Mouse (Mus musculus) c-Kit-positive CD71-positive TER-119-negative erythroid progenitor cells, embryonic 14.5 days (primary cell): ENCODE results near the gene Mrpl45.
"Not testable (repeated sequence)": the region's sequence is repeated elsewhere in the genome, so short reads cannot be mapped to it uniquely, and the experiment has no call there.

Experiments
- DNase-seq: peaks from one replicate; pipeline ENCODE4 v3.0.0-alpha.2; 2013; ENCODE audit warnings: low read depth

The Mrpl45 gene

DNA sequence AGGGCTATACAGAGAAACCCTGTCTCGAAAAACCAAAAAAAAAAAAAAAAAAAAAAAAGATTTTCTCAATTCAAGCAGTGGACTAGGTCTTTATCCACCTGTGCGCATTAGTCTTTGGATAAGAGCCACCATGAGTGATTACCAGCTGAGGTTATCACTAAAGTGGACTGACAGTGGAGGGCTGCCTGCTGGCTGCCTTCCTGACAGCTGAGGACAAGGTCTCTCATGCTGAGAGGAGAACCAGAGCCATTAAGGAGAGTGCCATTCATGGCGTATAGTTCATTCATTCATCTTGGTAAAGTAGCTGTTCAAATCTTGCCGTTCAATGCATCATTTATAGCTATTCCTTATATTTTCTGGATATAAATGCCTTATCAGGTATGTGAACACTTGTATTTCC, 19.0 kb upstream of the Mrpl45 start:
- DNase-seq = no peak

DNA sequence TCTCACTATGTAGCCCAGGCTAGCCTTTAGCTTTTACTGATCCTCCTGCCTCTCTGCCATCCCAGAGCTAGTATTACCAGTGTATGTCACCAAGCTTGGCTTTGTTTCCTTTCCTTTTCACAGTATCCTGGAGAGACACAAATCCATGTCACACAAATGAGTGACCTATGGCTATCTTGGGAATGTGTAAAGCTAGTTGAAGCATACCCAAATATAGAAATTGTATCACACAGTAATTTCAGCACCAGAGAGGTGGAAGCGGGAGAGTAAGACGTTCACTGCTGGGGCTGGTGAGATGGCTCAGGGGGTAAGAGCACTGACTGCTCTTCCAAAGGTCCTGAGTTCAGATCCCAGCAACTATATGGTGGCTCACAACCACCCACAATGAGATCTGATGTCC, 15.6 kb upstream of the Mrpl45 start:
- DNase-seq = no peak

DNA sequence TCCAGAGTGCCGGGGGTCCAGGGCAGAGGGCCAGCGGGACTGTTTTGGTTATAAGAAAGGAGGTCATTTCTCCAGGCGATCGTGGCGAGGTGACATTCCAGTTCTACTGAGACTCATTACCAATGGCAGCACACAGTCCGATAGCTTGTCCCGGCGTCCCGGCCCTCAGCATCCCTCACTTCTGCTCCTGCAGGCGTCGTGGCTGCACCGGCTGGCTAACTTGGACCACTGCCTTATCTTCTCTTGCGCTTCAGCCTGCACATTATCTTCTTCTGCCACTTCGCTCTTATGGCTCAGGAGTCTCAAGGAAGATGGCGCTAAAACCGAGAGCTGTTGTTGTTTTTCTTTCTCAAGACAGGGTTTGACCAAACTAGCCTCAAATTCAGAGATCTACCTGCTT, 14.1 kb upstream of the Mrpl45 start:
- DNase-seq = no peak

DNA sequence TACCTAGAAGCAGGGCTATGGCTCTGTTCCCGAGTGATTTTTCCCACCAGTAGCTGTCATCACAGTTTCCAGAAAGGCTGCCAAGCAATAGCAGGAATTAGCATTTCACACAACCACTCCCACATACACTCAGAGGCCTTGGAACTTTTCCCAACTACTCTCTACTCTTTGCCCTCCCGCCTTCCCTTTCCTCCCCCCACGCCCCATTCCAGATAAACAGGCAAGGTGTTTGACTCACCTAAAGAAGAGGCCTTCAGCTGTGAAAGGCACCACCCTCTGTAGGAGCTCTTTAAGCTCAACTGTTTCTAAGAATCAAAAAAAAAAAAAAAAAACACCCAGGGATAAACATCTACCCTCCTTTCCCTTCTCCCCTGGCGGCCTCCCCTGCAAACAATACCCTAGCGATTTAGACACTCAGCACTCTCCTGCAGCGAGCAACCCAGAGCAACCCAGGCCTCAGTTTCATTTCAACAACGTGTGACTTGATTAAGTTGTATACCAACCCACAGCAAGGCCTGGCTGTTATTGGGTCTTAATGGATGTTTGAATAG, 13.2 kb upstream of the Mrpl45 start:
- DNase-seq = no peak

DNA sequence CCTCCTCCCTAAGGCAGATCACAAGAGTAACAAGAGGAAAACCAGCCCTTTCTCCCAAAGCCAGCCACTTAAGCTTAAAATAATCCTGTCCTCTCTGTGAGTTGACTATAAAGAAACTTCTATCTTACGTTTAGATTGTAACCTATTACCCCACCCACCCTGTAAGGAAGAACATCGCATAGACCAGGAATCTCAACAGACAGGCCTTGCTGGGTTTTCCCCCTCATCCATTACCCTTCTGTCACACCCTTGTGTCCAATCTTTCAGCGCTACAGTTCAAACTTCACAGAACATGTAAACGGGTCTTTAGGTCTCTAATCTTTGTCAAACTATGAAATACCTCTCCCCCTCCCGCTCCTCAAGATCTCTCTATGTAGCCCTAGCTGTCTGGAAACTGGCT, 10.9 kb upstream of the Mrpl45 start:
- DNase-seq = no peak

DNA sequence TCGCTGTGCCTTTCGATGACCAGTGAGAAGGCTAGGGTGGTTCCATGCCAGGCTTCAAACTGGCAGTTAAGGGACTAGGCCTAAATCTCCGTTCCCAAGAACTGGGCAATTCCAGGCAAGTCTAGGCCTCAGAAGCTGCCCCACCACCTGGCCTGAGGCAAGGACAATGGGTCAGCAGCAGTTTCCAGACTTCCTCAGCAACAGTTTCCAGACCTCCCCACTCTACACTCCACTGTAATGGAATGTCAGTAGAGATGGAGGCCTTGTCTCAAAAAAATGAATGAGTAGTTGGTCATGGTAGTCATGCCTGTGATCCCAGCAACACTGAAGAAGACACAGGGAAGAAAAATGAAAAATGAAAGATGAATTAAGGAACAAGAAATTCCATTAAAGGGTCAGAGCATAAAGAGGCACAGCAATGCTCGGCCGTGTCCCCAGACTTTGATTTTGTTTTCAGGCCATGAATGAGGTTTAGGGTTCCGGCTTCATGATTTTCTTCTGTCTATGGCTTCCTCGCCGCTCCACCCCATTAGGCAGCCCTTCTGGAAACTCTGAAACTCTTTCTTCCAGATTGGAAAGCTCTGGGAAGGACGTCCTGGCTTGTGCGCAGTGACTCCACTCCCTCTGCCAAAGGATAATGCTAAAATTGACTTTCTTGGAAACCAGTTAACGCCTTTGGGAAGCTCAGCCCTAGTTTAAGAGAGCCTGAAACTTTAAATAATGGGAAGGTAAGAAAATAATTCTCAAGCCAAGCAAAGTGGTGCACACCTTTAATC, 8.0 kb upstream of the Mrpl45 start:
- DNase-seq = no peak

DNA sequence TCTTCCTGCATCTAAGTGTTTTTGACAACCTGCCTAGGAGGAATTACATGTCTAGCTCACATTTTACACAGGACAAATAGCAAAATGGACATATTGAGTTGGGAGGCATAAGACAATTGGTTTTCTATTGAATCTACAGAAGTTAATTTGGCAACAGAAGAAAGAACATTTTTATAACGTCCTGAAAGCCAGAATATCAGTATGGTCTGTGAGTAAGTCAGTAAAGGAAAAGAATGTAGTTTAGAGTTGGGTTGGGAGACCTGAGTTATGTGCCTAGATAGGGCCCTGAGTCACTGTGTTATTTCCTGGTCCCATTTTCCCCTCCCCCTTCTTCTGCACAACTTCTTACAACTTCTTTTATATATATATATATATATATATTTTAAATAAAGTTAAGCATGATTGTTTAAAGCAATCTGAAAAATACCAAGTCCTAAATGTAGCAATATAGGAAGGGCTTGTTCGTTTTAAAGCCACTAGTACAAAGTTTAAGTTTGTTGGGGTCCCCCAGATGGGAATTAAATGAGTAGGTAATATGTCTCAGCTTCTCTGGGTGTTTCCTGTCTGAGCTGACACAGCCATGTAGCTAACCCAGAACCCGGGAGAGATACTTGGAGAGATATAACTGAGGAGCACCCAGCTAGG, 6.6 kb upstream of the Mrpl45 start:
- DNase-seq = no peak

DNA sequence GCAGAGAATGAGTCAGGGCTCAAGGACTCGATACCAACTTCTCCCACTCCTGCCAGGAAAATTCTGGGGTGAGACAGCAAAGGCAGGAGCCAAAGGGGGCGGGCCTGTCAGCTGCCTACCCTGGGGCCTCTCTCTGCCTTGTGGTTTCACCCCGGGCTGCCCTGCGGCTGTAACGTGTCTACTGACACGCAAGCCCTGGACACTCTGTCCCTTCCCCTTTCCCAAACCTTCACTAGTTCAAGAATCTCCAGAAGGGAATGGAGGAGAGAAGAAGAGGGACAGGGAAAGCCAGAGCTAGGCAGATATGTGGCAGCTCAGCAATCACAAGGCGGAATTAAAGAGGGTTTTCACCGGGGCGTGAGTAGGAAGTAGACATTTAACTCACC, 6.1 kb upstream of the Mrpl45 start:
- DNase-seq = peak; percentile 10

DNA sequence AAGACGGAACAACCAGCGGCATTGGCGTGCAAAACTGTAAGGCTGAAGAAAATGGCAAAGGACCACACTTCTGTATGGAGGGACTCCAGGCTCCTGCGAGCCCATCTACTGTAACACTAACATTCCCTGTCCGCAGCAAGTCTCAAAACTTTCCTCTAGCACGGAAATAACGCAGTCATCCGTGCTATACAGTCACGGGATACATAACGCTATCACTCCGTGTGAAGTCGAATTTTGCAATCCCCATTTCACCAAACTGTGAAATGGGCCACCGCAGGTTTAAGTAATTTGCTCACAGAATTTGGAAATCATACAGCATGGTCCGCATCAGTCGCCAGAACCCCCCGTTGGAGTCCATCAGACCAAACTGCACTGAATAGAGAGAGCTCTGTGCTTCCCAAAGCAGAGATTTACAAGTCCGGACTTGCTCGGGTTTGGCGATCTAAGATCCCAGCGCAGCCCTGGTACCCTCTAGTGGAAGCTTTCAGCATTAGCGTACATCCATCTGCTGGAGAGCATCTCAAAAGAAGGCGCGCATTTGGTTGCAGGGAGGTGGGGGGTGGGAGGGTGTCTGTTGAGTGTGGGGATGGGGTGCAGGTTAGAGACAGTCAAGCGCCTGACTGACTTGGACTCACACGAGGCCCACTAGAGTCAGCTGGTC, 5.5 kb upstream of the Mrpl45 start:
- DNase-seq = peak; percentile 47

DNA sequence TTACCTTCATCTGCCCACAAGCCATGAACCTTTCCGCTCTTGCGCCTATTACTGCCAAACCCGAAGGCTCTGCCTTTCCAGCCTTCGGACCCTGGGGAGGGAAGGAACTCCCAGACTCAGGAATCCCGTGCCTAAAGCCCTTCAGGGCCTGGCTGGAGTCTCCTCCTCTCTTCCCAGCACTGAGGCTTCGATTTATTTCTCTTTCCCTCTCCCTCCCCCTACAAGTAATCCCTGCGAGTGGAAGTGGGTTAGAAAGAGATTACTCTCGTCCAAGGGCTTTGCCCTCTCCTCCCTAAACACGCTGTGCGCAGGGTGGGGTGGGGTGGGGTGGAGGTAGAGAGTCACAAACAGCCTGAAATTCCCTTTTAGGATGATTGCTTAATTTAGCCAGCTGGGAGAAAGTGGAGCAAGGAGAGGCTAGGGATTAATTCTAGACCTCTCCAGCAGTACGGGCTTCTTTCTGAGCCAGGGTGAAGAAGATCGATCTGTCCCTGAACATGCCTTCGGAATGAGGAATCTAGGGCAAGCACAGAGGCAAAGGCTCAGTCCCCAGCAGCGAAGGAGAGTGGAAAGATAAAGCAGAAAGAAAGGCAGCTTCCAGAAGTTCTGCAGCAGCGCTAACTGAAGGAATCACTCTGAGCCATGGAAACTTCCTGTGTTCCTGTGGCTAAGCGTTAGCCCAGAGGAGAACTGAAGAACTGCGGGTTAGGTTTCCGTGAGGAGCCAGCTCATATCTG, 4.5 kb upstream of the Mrpl45 start:
- no peak for DNase-seq

DNA sequence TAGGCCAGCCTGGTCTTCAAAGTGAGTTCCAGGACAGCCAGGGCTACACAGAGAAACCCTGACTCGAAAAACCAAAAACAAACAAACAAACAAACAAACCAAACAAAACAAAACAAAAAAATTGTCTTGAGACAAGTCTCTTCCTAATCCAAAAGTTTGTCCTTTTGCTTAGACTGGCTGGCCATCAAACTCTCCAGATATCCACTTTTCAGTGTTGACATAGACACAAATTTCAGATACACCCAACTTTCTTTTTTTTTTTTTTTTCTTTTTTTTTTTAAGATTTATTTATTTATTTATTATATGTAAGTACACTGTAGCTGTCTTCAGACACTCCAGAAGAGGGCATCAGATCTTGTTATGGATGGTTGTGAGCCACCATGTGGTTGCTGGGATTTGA, 2.6 kb upstream of the Mrpl45 start:
- not testable (repeated sequence) for DNase-seq

DNA sequence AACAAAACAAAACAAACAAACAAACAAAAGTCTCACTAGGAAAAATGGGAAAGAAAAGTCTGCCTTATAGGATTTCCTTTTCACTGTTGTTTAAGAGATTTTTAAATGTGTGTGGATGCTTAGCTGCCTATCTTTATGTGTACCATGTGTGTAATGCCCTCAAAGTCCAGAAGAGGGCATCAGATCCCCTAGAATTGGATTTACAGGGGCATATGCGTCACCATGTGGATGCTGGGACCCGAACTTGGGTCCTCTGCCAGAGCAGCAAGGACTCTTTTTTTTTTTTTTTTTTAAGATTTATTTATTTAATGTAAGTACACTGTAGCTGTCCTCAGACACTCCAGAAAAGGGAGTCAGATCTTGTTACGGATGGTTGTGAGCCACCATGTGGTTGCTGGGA, 1.4 kb upstream of the Mrpl45 start:
- peak; percentile 48 for DNase-seq

DNA sequence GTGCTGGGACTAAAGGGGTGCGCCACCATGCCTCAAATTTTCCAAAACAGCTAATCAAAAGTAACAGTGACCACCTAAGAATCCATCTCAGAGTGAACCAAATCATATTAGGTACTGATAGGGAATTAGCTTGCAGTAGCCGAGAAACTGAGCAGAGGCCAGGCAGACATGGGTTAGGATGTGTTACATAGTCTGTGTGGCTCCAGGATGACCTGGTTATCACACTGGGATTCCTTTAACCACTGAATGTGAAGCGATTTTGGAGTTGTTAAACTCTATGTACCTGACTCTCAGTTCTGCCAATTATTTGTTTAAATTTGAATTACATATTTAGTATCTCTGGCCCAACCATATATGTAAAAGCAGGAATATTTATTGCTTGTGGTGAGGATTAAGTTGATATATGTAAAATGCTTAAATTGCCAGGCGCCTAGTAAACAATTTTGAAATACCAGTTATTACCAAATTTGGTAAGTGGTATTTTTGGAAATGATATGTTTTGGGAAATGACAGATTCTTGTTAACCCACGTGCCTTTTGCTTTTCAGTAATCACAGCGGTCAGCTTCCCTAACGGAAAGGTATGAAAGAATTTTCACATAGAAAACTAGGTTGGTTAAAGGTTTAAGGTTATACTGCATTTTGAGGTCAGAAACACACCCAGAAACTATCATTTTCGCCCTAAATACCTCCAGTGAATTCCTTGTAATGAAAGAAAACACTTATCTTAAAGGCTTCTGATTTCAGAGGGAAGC, 589 bp upstream of the Mrpl45 start:
- DNase-seq = no peak

DNA sequence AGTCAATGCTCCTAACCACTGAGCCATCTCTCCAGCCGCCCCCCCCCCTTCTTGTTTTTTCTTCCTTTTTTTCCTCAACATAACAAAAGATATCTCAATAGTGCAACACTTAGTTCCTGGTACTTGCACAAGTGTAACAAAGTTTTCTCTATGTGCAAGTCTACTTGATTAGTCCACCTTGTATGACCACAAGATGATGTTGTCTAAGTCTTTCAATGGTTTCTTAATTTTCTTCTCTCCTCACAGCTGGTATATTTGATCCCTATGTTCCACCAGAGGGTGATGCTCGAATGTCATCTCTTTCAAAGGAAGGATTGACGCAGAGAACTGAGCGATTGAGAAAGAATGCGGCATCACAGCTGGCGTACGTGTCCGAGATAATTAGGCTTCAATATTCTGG, 5.7 kb downstream of the Mrpl45 start:
- DNase-seq = no peak

DNA sequence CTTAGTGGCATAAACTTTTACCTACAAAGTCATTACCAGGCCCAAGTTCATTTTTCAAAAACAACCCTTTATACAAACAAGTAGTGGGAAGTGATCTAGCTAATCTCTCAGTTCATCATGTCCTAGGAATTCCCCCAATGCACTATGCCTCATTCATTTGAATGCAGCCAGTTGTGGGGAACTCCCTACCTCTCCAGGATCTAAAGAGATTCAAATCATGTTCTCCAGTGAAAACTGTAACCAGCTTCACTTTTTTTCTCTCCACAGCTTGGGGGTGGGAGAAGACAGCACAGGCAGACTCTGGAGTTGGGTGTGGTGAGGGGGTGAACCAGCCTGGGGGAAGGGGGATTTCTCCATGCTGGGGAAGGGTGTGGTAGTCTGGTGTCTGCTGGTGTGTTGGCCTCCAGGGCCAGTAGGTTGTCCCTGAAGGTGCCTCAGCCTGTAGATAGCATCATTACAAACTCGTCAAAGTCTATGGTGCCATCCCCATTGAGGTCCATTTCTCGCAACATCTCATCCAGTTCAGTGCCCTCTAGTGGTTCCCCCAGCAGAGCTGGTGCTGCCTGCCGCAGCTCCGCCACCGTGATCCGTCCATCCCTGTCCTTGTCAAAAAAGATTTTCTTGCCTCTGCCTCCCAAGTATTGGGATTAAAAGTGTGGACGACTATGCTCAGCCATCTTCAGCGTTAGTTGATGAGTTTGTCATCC, 6.5 kb downstream of the Mrpl45 start:
- DNase-seq = not testable (repeated sequence)

DNA sequence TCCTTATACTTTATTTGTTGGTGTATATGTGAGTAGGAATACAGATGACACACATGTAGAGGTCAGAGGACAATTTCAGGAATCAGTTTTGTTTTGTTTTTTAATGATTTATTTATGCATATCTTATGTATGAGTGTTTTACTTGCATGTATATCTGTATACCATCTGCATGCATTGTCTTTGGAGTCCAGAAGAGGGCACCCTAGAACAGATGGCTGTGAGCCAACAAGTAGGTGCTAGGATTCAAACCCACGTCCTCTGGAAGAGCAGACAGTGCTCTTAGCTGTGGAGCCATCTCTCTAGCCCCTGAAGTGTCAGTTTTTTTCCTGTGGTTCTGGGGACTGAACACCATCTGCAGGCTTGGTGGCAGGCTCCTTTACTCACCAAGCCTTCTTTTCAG, 9.7 kb downstream of the Mrpl45 start:
- DNase-seq = no peak

DNA sequence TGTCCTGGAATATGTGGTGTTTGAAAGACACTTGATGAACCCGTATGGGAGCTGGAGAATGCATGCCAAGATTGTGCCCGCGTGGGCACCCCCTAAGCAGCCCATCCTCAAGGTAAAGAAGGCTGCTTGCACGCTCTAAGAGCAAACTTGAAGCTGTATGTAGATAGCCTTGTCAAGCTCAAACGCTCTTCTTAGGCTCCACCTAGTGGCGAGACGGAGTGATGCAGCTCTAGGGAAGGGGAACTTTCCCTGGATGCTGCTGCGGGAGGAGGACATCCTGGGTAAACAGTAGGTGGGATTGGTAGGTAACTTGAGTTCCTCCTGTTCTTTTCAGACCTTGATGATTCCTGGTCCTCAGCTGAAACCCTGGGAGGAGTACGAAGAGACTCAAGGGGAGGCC, 12.6 kb downstream of the Mrpl45 start:
- DNase-seq = peak; percentile 64

DNA sequence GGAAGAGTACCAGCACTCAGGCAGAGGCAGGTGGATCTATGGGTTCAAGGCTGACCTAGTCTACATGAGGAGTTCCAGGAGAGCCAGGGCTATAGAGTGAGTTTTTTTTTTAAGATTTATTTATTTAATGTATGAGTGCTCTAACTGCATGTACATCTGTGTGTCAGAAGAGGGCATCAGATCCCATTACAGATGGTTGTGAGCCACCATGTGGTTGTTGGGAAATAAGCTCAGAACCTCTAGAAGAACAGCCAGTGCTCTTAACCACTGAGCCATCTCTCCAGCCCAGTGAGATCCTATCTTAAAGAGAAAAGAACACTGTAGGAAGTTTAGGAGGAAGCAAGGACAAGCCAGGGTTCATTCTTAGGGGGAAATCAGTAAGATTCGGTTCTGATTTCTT, 14.8 kb downstream of the Mrpl45 start:
- no peak for DNase-seq

DNA sequence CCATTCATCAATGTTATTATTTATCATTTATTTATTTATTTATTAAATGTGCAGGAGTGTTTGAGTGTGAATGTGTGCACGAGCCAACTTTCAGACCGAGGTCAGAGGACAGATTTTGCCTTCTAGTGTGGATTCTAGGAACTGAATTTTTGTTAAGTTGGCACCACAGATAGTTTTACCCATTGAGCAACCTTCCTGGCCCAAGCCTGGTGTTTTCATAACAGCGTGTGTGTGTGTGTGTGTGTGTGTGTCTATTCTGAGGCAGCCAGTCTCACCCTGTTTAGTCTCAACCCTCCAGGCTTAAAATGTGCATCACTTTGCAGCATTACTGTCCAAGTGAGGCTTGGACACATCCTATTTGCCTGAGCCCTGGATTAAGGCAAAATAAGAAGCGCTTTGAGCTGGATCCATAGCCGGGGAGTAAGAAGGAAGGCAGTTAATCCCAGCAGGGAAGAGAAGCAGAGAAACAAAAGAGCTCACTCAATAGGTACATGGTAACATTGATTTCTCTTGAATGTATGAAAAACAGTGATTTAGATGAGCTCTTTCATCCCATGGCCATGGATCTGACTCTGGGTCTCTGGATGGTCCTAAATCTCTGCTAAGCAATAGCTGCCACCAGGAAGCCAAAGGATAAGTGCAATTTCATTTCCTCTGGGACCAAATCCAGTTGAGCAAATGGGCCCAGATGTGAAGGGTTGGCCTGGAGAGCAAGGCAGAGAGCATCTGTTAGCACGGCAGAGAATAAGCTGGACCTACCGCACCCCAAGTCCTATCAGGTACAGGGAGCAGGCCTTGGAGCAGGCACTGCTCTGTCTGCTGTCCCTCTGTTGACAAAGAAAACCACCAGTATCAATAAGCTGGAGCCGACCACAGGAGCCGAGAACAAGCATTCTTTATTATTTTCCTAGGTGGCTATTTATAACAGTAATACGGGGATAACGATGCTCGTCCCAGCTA, 16.0 kb downstream of the Mrpl45 start:
- DNase-seq = no peak

DNA sequence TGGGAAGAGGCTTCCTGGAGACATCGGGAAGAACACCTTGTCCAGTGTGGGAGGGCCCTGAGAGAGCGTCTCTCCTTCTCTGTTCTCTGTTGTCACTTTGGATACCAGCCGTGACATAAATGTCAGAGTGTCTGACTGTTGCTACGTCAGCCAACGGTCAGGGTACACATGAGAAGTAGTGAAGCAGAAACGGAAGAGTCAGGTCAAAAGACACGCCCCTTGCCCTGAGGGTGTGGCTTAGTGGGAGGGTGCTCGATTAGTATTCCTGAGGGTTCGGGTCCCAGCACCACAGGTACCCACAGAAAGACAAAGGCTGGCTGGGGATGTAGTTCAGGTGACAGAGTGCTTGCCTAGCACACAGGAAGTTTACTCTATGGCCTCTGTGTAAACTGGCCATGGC, 17.5 kb downstream of the Mrpl45 start:
- no peak for DNase-seq
